Mouse (Mus musculus) hematopoietic stem cell, adult 5-6 weeks (primary cell): ENCODE data around the gene Raver2. TPM values are rescaled to one million over a fixed set of nuclear protein-coding genes. Genes with fewer than 3 reads are reported as not detected.
"Not testable (repeated sequence)": the region's sequence is repeated elsewhere in the genome, so short reads cannot be mapped to it uniquely, and the experiment has no call there.

Experiments used
- ATAC-seq, 2 experiments: fragments of 125-278 bp in 1 of 2; replicated peaks in 1 of 2; 2 replicates each; pipeline ENCODE4 v1.8.0; 2016 to 2017; ENCODE audit warnings: inconsistent platforms in 2 of 2, mild to moderate bottlenecking in 2 of 2, moderate number of reproducible peaks in 2 of 2, low read depth in 1 of 2, moderate TSS enrichment in 1 of 2; ENCODE audit not compliant: low FRiP score in 2 of 2, poor library complexity in 2 of 2, severe bottlenecking in 2 of 2, insufficient read depth in 1 of 2, low TSS enrichment in 1 of 2
- total RNA-seq: library from RNA; stranded (forward); fragments of 172-1452, 232-1000 nt; gene quantifications from 2 replicates; pipeline ENCODE4 v1.2.3, GENCODE M21; 2017

Raver2 gene
- total RNA-seq, 1 experiment from 2014 or later, result 5.8 TPM

DNA sequence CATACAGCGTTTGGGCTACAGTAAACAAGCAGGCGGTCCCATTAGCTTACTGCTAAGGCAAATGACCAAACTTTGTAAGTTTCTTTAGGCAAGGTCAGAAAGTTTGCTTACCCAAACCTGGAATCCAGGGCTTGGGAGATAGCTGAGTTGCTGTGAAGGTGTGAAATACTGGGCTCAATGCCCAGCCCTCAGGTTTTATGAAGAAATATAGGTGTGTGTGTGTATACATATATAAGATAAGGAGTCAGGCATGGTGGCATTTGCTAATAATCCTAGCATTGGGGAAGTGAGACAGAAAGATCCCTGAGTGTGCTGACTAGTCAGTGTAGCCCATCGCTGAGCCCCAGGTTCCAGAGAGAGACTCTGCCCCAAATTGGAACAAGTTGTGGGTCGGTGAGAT lies 16.1 kb downstream of the Raver2 start:
- no peak for ATAC-seq

DNA sequence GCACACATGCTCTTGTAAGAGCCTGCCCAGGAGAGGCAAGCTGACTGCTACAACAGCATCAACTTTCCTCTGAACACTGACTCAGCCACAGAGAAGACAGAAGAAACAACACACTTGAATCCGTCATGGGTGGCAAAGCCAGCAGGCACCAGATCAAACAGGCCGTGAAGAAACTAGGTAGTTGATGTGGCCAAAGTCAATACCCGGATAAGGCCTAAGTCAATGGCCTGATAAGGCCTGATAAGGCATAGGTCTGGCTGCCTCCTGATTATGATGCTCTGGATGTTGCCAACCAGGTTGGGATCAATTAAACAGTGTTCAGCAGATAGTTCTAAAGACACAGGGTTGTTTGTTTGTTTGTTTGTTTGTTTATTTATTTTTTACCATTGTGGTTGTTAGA lies 17.3 kb downstream of the Raver2 start:
- ATAC-seq, result no peak

DNA sequence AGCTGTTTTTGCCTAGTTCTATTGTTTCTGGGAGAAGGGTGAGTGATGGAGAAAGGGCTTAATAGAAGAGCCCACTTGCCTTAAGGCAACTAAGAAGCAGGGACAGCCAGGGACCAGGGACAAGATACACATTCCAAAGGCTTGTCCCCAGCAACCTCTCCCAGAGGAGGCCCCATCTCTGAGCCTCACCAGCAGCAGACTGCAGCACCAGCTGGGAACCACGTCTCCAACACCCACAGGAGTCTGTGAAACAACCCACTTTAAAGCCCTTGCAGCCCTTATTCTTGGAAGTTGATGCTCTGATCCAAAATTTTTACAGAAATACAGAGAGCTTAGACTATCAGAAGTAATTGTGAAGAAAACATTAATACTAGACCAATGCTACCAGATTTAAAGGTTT lies 18.9 kb downstream of the Raver2 start:
- ATAC-seq, result no peak

- ATAC-seq, result not testable (repeated sequence)
These were observed 21.8 kb downstream of the Raver2 start for GRCm38 (mm10) chr4:101090630-101091029.

GRCm38 (mm10) chr4:101093292-101093691 lies 24.5 kb downstream of the Raver2 start:
- no peak for ATAC-seq

DNA sequence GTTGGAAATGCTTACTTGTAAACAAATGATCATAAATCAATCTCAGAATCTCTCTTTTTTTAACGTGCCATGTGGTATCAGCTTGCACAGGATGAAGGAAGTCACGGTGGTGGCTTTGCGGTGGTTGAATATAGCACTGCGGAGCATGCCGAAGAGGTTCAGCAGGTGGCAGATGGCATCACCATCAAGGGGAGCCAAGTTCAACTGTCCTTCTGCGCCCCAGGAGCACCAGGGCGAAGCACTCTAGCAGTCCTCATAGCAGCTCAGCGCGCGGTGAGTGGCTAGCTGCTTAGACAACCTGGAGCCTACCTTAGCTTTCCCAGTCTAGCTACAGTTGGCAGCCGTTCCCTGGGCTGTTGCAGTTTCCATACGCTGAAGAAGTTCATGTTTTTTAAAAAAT lies 38.3 kb downstream of the Raver2 start:
- no peak for ATAC-seq

DNA sequence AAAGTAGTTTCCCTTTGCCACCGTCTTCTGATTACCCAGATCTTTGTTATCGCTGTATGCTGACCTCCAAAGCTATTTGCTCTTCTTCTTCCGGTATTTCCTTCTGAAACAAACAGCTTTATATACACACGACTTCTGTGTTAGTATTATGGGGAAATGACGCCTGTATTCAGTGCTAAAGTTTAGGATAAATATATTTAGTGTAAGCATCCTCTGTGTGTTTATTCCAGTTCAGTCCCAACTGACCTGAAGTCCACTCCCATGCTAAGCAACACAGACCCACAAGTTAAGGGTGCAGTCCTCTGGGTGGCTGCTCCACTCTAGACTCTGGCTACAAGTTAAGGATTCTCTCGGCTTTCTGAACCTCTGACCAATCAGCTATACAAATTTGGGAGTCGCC lies 52.2 kb downstream of the Raver2 start:
- ATAC-seq, result no peak

- ATAC-seq, result no peak
These were observed 66.2 kb downstream of the Raver2 start for GRCm38 (mm10) chr4:101135013-101135412.

GRCm38 (mm10) chr4:101135909-101136308 lies 67.1 kb downstream of the Raver2 start:
- no peak for ATAC-seq

GRCm38 (mm10) chr4:101137975-101138374 lies 69.2 kb downstream of the Raver2 start:
- ATAC-seq, result 0 out of 4 replicates have a peak, but pooled peaks of 1 of the 2 experiments have one; percentile 37

GRCm38 (mm10) chr4:101141768-101142167 lies 73.0 kb downstream of the Raver2 start:
- ATAC-seq, result no peak

GRCm38 (mm10) chr4:101143901-101144300 lies 75.1 kb downstream of the Raver2 start:
- no peak for ATAC-seq

- ATAC-seq, result no peak
These were observed 75.6 kb downstream of the Raver2 start for GRCm38 (mm10) chr4:101144361-101144760.

DNA sequence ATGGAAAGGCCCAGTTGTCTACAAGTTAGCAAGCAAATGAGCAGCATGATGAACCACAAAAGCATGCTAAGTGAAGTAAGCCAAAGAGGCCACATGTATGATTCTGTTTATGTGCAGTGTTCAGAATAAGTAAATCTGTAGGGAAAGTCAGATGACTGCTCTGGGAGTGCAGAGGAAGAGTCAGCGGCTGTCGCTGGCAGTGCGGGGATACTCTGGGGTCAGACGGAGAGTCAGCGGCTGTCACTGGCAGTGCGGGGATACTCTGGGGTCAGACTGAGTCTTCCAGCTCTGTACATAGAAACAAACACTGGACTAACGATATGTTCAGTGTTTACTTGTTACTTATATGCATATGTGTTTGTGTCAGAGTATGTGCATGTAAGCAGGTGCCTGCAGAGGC lies 76.0 kb downstream of the Raver2 start:
- ATAC-seq, result no peak

- peak; percentile 63 to 68 for ATAC-seq
These were observed 77.4 kb downstream of the Raver2 start for GRCm38 (mm10) chr4:101146047-101146745.

DNA sequence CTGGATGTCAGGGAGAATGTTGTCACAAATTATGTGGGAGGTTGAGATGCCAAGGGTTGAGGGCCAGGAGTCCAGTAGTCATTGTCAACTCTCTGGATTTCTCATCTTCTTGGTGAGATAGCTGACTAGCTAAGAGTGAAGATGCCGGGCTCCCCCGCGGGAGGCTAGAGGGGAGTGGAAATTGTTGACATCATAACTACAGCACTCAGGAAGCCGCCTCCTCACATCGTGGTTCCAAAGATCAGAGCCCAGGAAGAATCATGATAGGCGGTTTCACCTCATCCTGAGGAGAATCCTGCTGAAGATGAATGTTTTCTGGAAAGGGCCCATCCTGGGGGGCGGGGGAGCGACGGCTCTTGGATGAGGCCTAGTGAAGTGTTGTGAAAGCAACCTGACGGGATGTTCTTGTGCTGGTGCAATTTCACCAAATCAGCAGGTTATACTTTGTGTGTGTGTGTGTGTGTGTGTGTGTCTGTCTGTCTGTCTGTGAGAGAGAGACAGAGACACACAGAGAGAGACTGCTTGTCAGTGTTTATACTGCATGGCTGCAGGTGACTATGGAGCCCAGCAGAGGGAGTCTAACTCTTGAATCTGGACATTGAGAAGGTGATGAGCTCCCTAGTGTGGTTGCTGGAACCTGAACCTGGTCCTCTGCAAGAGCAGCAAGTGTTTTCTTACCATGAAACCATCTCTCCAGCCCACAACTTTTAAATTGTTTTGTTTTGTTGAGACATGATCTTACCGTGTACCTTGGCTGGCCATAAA lies 78.3 kb downstream of the Raver2 start:
- ATAC-seq, result no peak

DNA sequence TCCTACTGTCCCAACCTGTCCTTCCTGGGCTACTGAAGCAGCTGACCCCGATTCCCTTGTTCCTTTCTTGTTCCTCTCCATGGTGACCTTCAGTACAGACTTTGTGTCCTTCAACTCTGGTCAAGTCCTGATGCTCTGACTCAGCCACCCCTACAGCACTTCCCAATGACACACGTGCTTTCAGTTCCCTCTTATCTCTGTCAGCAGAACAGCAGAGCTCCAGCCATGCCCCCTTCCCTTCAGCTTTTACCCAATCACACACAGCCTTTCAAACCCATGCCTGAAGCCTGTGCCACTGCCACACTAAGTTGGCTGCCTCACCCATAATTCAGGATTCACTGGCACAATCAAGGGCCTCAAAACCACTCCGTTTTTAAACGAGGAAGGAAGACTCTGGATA lies 86.8 kb downstream of the Raver2 start:
- ATAC-seq, result peak; percentile 71

- no peak for ATAC-seq
These were observed 88.7 kb downstream of the Raver2 start for GRCm38 (mm10) chr4:101157476-101157875.

DNA sequence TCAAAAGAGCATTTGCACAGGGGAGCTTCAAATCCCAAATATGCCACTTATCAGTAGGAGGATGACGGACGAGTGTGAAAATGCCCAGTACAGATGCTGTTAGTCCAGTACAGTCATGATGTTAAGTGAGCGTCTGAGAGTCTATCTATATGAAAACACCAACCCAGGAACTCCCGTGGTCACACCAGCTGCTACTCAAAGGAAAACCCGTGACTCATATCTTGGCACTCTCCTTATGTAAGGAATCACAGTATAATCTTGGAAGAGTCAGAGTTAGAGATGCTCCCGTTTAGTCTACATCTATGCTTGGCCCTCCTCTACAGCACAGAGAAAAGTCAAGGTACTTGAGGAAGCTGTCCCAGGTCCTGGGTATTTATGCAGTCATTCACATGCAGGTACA lies 89.5 kb downstream of the Raver2 start:
- ATAC-seq, result no peak
